Mouse (Mus musculus) embryonic facial prominence, embryonic 11.5 days (tissue): ENCODE data around the gene Sept1. TPM values are rescaled to one million over a fixed set of nuclear protein-coding genes. Genes with fewer than 3 reads are reported as not detected.

Experiments
- ATAC-seq: fragments of 200-750 bp; cut with Nextera tagmentation; replicated peaks from 2 replicates; pipeline ENCODE4 v1.8.0; 2017; ENCODE audit warnings: low read depth; ENCODE audit not compliant: insufficient number of reproducible peaks, low FRiP score, low TSS enrichment
- DNase-seq: peaks from one replicate; pipeline ENCODE4 v3.0.0-alpha.2; 2015; ENCODE audit warnings: low spot score
- H3K27ac ChIP-seq: fragments of 300-500 bp; sonication (generic); replicated peaks from 2 replicates; pipeline ENCODE4 v1.5.1; 2014; ENCODE audit warnings: mild to moderate bottlenecking, low read depth, low read length, control low read depth
- H3K27me3 ChIP-seq: fragments of 300-500 bp; sonication (generic); 2 replicates; pipeline ENCODE4 v1.6.1; 2014; ENCODE audit warnings: mild to moderate bottlenecking, low read length, moderate library complexity, mixed read lengths; ENCODE audit not compliant: control insufficient read depth, insufficient read depth
- H3K36me3 ChIP-seq: fragments of 300-500 bp; sonication (generic); replicated peaks from 2 replicates; pipeline ENCODE4 v1.6.1; 2014; ENCODE audit warnings: low read depth, mild to moderate bottlenecking, low read length, moderate library complexity, mixed read lengths; ENCODE audit not compliant: control insufficient read depth, insufficient read depth
- H3K4me1 ChIP-seq: fragments of 300-500 bp; sonication (generic); 2 replicates; pipeline ENCODE4 v1.6.1; 2014; ENCODE audit warnings: low read length, mixed read lengths; ENCODE audit not compliant: control insufficient read depth, insufficient read depth
- H3K4me2 ChIP-seq: fragments of 300-500 bp; sonication (generic); 2 replicates; pipeline ENCODE4 v1.6.1; 2014; ENCODE audit warnings: low read depth, mild to moderate bottlenecking, control low read depth, low read length, moderate library complexity
- H3K4me3 ChIP-seq: fragments of 300-500 bp; sonication (generic); 2 replicates; pipeline ENCODE4 v1.5.1; 2014; ENCODE audit warnings: low read depth, low read length, control low read depth
- H3K9ac ChIP-seq: fragments of 300-500 bp; sonication (generic); replicated peaks from 2 replicates; pipeline ENCODE4 v1.6.1; 2014; ENCODE audit warnings: mild to moderate bottlenecking, control low read depth, low read length
- H3K9me3 ChIP-seq: fragments of 300-500 bp; sonication (generic); replicated peaks from 2 replicates; pipeline ENCODE4 v1.6.1; 2016; ENCODE audit warnings: mild to moderate bottlenecking, low read length, inconsistent platforms, mixed read lengths; ENCODE audit not compliant: control insufficient read depth
- WGBS: fragments of 180-500 bp; shearing (Covaris S2); extraction: QIAGEN DNeasy Blood & Tissue Kit; methylation state at CpG from one replicate; pipeline ENCODE4 v1.1.7; 2014; 5-methylcytosine and 5-hydroxymethylcytosine counted together
- polyA plus RNA-seq: library from polyadenylated mRNA; unstranded; fragments of >200 nt; fragmentation: Nextera tagmentation; extraction: Ambion mirVana; gene quantifications from 2 replicates; pipeline ENCODE4 v1.2.1, GENCODE M21; 2014

The Sept1 gene
- polyA plus RNA-seq, 1 experiment from 2014 or later: 21.0 TPM

GRCm38 (mm10) chr7:127214521-127214920 lies 18.4 kb downstream of the Sept1 start:
- Histone ChIP-seq H3K27ac (no peak overlapping the region), H3K9me3 (no peaks in the 10 kb centered on the region), H3K4me3 (no peak overlapping the region), H3K4me1 (no peaks in the 10 kb centered on the region; the same call in 1 of the 2 replicates), H3K36me3 (no peaks in the 10 kb centered on the region), H3K27me3 (peaks cover 2% of the 10 kb centered on the region; the same call in 1 of the 2 replicates), H3K9ac (peak overlapping the region; percentile 28), H3K4me2 (peak overlapping the region; percentile 42; the same call in 1 of the 2 replicates)
- WGBS: 26% methylated on average over 21 of the region's 21 CpGs
- no peak for DNase-seq
- no peak for ATAC-seq

DNA sequence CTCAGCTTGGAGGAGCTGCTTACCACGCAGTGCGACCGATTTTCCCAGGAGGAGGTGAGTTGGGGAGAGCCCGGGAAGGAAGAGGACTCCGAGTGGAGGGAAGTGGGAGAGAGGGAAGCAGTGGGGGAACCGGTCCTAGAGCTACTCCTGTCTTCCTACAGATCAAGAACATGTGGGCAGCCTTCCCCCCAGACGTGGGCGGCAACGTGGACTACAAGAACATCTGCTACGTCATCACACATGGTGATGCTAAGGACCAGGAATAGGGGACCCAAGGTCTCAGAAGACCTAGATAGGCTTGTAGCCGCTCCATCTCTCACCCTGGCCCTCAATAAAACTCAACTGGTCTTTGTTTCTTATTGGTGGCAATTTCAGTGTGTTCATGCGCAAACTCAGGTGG lies 19.0 kb downstream of the Sept1 start:
- no peak overlapping the region for H3K27ac ChIP-seq
- H3K36me3 ChIP-seq: no peaks in the 10 kb centered on the region
- no peaks in the 10 kb centered on the region for H3K9me3 ChIP-seq
- H3K4me3 ChIP-seq: no peak overlapping the region
- no peak overlapping the region for H3K4me2 ChIP-seq
- peaks cover 2% of the 10 kb centered on the region; the same call in 1 of the 2 replicates for H3K27me3 ChIP-seq
- H3K4me1 ChIP-seq: no peaks in the 10 kb centered on the region; the same call in 1 of the 2 replicates
- WGBS: 52% methylated on average over 12 of the region's 12 CpGs
- no peak overlapping the region for H3K9ac ChIP-seq
- no peak for DNase-seq
- ATAC-seq: no peak

GRCm38 (mm10) chr7:127213485-127213884 lies 19.4 kb downstream of the Sept1 start:
- Histone ChIP-seq H3K9ac (no peak overlapping the region), H3K27ac (no peak overlapping the region), H3K9me3 (no peaks in the 10 kb centered on the region), H3K36me3 (no peaks in the 10 kb centered on the region), H3K4me1 (no peaks in the 10 kb centered on the region; the same call in 1 of the 2 replicates), H3K4me2 (no peak overlapping the region), H3K27me3 (peaks cover 2% of the 10 kb centered on the region; the same call in 1 of the 2 replicates), H3K4me3 (no peak overlapping the region)
- 30% methylated on average over 7 of the region's 7 CpGs for WGBS
- ATAC-seq (no peak), DNase-seq (peak; percentile 66)

GRCm38 (mm10) chr7:127212432-127213250 lies 20.3 kb downstream of the Sept1 start:
- no peak overlapping the region for H3K4me3 ChIP-seq
- H3K27me3 ChIP-seq: peaks cover 2% of the 10 kb centered on the region; the same call in 1 of the 2 replicates
- H3K9ac ChIP-seq: no peak overlapping the region
- no peak for DNase-seq
- 92% methylated on average over 12 of the region's 12 CpGs for WGBS
- no peak for ATAC-seq
- no peak overlapping the region for H3K27ac ChIP-seq
- H3K36me3 ChIP-seq: no peaks in the 10 kb centered on the region
- no peak overlapping the region for H3K4me2 ChIP-seq
- H3K4me1 ChIP-seq: no peaks in the 10 kb centered on the region; the same call in 1 of the 2 replicates
- H3K9me3 ChIP-seq: no peaks in the 10 kb centered on the region

DNA sequence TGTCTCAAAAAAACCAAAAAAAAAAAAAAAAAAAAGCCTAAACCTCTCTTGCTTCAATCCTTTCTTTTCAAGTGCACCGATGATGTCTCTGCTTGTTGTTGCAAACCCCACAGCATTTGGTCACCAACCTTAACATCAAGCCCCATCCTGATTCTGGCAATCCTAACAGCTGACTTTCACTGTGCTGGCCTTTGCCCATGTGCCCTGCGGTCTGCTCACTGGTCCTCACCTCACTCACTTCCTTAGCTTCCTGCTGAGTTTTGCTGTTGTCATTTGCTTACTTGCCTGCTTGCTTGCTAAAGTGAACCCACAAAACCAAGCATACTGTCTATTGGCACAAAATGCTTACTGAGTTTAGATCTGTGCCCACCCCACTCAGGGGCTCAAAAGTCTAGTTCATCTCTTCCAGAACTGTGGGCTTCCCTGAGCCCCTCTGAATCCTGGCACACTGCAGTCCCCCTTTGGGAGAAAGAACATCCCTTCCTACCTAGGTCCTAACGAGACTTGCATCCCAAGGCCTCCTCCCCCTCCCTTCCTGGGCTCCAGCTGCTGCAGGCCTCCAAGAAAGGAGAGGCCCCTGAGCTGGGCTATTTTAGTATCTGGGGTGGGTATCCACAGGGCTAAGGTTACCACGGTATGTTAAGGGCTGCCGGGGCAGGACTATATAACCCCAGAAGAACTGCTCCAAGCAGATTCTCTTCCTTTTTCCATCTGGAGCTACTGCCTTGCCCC lies 21.8 kb downstream of the Sept1 start:
- Histone ChIP-seq H3K27me3 (peaks cover 2% of the 10 kb centered on the region; the same call in 1 of the 2 replicates), H3K4me2 (no peak overlapping the region), H3K4me1 (no peaks in the 10 kb centered on the region; the same call in none of the 2 replicates), H3K9me3 (no peaks in the 10 kb centered on the region), H3K36me3 (no peaks in the 10 kb centered on the region), H3K4me3 (no peak overlapping the region), H3K27ac (no peak overlapping the region), H3K9ac (no peak overlapping the region)
- no peak for ATAC-seq
- 70% methylated on average over 5 of the region's 5 CpGs for WGBS
- no peak for DNase-seq

- ATAC-seq (no peak), DNase-seq (no peak)
- H3K4me1 ChIP-seq: no peaks in the 10 kb centered on the region; the same call in 1 of the 2 replicates
- H3K27ac ChIP-seq: no peak overlapping the region
- no peak overlapping the region for H3K4me2 ChIP-seq
- no peaks in the 10 kb centered on the region for H3K9me3 ChIP-seq
- H3K36me3 ChIP-seq: no peaks in the 10 kb centered on the region; the same call in 1 of the 2 replicates
- WGBS: 92% methylated on average over 4 of the region's 4 CpGs
- H3K27me3 ChIP-seq: peaks cover 2% of the 10 kb centered on the region; the same call in 1 of the 2 replicates
- H3K9ac ChIP-seq: no peak overlapping the region
- no peak overlapping the region for H3K4me3 ChIP-seq
Measured at GRCm38 (mm10) chr7:127210266-127210665, 22.7 kb downstream of the Sept1 start.

- Histone ChIP-seq H3K9me3 (no peaks in the 10 kb centered on the region), H3K4me1 (no peaks in the 10 kb centered on the region; the same call in 1 of the 2 replicates), H3K4me3 (no peak overlapping the region), H3K27ac (no peak overlapping the region), H3K36me3 (no peaks in the 10 kb centered on the region; the same call in 1 of the 2 replicates), H3K4me2 (no peak overlapping the region), H3K27me3 (no peaks in the 10 kb centered on the region; the same call in 1 of the 2 replicates), H3K9ac (no peak overlapping the region; the same call in 1 of the 2 replicates)
- WGBS: 86% methylated on average over 5 of the region's 5 CpGs
- no peak for DNase-seq
- ATAC-seq: no peak
Measured at GRCm38 (mm10) chr7:127209851-127210250, 23.1 kb downstream of the Sept1 start.
